Mouse (Mus musculus): ENCODE measurements around the gene Kcnmb3. TPM values are rescaled to one million over a fixed set of nuclear protein-coding genes. Genes with fewer than 3 reads are reported as not detected.

Kcnmb3 gene
- polyA plus RNA-seq, 1 experiment from 2014 or later, result not detected

DNA sequence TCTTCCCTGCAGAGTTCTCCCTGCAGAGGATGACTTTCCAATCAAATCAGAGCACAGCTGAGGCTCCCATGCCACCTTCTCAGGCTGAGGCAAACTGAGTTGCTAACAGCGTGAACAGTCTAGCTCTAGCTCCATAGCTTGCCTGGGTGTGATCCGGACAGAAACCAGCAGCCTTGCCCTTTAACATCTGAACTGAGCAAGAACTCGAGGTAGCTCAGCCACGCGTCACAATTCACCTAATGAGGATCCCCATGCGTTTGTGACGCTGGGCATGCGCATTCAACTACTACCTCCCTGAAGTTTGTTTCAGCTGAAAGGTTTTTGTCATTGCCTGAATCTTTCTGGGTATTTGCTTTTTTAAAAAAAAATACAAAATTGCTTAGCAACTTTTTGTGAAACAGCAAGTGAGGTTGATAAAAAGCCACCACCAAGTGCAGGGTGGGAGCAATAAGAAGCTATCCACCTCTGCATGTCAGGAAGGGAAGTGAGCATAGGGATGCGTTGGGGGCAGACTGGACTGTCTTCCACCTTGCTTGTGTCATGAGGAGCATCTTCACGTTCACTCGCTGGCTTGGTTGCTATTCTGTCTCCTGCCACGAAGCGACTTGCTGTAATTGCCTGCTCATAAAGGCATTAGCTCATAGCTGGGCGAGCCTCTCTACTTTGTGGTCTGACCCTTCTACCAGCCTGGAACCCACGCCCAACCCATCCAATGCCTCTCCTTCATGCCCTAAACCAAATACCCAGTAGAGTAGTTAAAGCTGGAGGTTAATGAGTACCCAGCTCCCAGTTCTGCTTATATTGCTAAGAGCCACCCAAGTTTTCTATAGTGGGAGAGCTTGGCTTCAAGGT lies 1.7 kb downstream of the Kcnmb3 start:
- Histone ChIP-seq H3K27ac (replicated peaks) (no peak overlapping the region), H3K9me3 (no peaks in the 10 kb centered on the region), H3K36me3 (no peaks in the 10 kb centered on the region), H3K9ac (no peak overlapping the region), H3K4me3 (no peak overlapping the region), H3K4me2 (no peak overlapping the region), H3K4me1 (replicated peaks) (no peaks in the 10 kb centered on the region), H3K27me3 (no peaks in the 10 kb centered on the region)
- 79% methylated on average over 15 of the region's 15 CpGs for WGBS
- ATAC-seq (ENCODE audit: low FRiP score, low read depth), result no peak

DNA sequence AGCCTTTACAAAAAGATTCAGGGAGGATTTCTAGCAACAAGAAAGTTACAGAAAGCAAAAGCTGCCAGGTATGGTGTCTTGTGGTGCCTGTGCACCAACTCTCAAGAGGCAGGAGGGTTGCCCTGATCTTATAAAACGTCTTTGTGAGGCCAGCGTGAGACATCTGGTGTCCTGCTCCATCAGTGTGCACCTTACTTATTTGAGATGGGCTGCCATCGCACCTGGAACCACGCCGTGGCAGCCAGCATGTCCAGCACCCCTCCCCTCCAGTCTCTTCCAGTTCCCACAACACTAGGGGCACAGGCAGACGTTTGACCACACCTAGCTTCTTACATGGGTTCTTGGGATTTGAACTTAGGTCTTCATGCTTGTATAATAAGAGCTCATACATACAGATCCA lies 3.9 kb downstream of the Kcnmb3 start:
- Histone ChIP-seq H3K4me1 (replicated peaks) (no peaks in the 10 kb centered on the region), H3K4me2 (no peak overlapping the region), H3K36me3 (no peaks in the 10 kb centered on the region), H3K4me3 (no peak overlapping the region), H3K9me3 (no peaks in the 10 kb centered on the region), H3K27me3 (no peaks in the 10 kb centered on the region), H3K9ac (no peak overlapping the region), H3K27ac (replicated peaks) (no peak overlapping the region)
- no peak for ATAC-seq (ENCODE audit: low FRiP score, low read depth)
- 85% methylated on average over 6 of the region's 6 CpGs for WGBS

DNA sequence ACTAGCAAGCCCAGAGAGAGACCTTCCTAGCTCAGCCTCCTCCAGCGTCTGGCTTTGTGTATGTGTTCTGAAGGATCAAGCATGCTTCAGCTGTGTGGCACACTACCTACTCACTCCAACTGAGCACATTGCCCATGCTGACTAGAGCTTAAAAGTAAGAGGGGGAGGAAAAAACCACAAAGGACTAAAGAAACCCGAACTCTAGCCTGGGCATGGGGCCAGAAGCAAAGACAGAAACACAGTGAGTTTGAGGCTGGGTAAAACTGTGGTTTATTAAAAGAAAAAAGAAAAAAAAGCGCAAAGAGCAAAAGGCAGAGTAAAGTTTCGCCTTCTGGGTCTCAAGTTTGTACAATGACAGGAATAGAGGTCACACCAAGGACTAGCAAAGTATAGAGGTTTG lies 5.5 kb downstream of the Kcnmb3 start:
- Histone ChIP-seq H3K36me3 (no peaks in the 10 kb centered on the region), H3K4me1 (replicated peaks) (no peaks in the 10 kb centered on the region), H3K4me2 (no peak overlapping the region), H3K4me3 (no peak overlapping the region), H3K27me3 (no peaks in the 10 kb centered on the region), H3K27ac (replicated peaks) (no peak overlapping the region), H3K9me3 (no peaks in the 10 kb centered on the region), H3K9ac (no peak overlapping the region)
- 83% methylated on average over 4 of the region's 4 CpGs for WGBS
- no peak for ATAC-seq (ENCODE audit: low FRiP score, low read depth)

DNA sequence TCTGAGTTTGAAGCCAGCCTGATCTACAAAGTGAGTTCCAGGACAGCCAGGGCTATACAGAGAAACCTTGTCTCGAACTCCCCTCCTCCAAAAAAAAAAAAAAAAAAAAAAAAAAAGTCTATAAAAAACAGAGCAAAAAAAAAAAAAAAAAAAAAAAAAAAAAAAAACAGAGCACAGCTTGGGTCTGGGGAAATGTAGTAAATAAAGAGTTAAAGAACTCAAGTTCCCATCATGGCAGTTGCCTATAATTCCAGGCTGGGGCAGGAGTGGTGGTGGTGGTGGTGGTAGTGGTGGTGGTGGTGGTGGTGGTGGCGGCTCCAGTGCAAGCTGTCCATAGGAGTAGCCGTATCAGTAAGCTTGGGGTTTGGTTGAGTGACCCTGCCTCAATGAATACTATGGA lies 9.0 kb downstream of the Kcnmb3 start:
- Histone ChIP-seq H3K4me2 (no peak overlapping the region), H3K27ac (replicated peaks) (no peak overlapping the region), H3K27me3 (no peaks in the 10 kb centered on the region), H3K9ac (no peak overlapping the region), H3K4me3 (no peak overlapping the region), H3K9me3 (no peaks in the 10 kb centered on the region), H3K36me3 (no peaks in the 10 kb centered on the region), H3K4me1 (replicated peaks) (no peaks in the 10 kb centered on the region)
- WGBS, result 85% methylated on average over 3 of the region's 3 CpGs
- ATAC-seq (ENCODE audit: low FRiP score, low read depth), result no peak

DNA sequence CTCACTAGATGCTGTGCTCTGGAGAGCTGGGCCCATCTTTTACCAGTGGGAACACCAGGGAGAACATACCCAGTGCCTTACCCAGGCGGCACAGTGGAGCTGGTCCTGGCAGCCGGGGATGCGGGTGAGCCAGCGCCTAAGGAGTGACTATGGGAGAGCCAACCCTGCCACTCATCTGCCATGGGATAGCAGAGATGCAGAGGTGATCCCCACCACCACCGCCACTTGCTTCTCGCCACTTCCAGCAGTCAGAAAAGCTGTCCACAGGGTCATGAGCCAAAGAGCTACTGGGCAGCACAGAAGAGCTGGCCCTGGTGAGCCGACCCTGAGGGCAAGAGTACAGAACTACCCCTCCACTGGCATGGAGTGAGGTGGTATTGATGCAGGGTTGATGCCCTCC lies 12.1 kb downstream of the Kcnmb3 start:
- Histone ChIP-seq H3K36me3 (no peaks in the 10 kb centered on the region), H3K4me3 (no peak overlapping the region), H3K9ac (no peak overlapping the region), H3K9me3 (no peaks in the 10 kb centered on the region), H3K4me2 (no peak overlapping the region), H3K27ac (replicated peaks) (no peak overlapping the region), H3K4me1 (replicated peaks) (no peaks in the 10 kb centered on the region), H3K27me3 (no peaks in the 10 kb centered on the region)
- ATAC-seq (ENCODE audit: low FRiP score, low read depth), result no peak
- 88% methylated on average over 7 of the region's 7 CpGs for WGBS

DNA sequence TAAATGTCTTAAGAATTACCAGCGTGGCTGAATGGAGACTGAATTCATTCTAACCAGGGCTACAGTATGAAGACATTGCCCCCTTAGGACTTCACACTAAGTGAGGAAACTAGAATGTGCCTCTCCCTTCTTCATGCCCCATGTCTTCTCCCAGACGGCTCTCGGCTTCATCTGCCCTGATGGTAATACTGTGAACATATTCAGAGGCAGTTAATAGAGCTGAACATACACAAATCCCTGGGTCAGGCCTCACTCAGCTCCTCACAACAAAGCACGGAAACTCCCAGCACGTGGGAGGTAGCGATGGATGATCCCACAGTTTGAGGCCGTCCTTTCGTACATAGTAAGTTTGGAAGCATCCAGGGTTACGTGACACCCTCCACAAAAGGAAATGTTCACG lies 18.8 kb downstream of the Kcnmb3 start:
- no peak overlapping the region for H3K27ac ChIP-seq (replicated peaks)
- H3K4me2 ChIP-seq, result no peak overlapping the region
- WGBS, result 80% methylated on average over 10 of the region's 10 CpGs
- H3K27me3 ChIP-seq, result no peaks in the 10 kb centered on the region
- no peak for ATAC-seq (ENCODE audit: low FRiP score, low read depth)
- no peaks in the 10 kb centered on the region for H3K9me3 ChIP-seq
- H3K4me1 ChIP-seq (replicated peaks), result no peaks in the 10 kb centered on the region
- H3K4me3 ChIP-seq, result no peak overlapping the region
- H3K36me3 ChIP-seq, result no peaks in the 10 kb centered on the region
- no peak overlapping the region for H3K9ac ChIP-seq

DNA sequence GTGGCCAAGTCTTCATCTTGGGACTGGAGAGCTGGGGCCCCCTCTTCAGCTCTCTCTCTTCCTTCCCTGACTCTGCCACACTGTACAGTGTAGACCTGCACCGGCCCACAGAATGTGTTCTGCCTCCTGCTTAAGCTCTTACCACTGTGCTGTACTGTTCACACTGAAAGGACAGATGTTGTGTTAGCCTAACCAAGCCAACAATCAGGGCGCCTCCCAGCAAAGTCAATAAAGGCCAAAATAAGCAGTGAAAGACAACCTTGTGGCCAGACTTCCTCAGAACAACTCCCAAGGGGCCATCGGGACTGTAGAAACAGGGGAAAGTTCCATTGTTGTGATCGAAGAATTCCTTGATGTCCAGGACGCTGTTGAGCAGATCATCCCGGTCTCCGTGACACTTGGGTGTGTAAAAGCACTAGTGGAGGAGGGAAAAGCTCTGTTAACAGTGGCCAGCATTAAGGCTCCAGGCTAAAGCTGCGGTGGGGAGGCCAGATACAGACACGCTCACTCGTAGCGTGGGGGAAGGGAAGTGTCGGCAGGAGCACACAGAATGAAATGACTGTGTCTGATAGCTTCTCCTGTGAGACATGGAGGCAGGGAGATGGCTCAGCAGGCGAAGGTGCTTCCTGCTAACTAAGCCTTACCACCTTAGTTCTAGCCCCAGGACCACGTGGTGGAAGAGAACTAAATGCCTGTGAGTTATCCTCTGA lies 19.7 kb downstream of the Kcnmb3 start:
- Histone ChIP-seq H3K4me3 (no peak overlapping the region), H3K9me3 (no peaks in the 10 kb centered on the region), H3K27me3 (no peaks in the 10 kb centered on the region), H3K4me2 (no peak overlapping the region), H3K27ac (replicated peaks) (no peak overlapping the region), H3K4me1 (replicated peaks) (no peaks in the 10 kb centered on the region), H3K9ac (no peak overlapping the region), H3K36me3 (no peaks in the 10 kb centered on the region)
- WGBS, result 74% methylated on average over 14 of the region's 14 CpGs
- ATAC-seq (ENCODE audit: low FRiP score, low read depth), result 0 out of 2 replicates have a peak, but pooled peaks have one; percentile 19

DNA sequence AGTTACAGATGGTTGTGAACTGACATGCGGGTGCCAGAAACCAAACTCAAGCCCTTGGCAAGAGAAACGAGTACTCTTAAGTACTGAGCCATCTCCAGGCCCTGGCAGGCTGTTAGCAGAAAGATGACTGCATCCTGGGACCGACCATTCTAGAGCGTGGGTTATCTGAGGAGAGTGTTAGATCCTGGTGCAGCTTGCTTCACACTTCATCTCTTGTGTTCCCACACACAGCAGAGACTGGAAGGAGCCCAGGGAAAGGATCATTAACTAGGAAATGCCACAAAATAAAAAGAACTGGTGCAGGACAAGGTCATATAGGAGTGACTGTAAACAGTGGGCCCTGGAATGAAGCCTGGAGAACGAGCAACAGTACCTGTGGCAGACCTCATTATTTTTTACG lies 20.9 kb downstream of the Kcnmb3 start:
- Histone ChIP-seq H3K4me3 (no peak overlapping the region), H3K9me3 (no peaks in the 10 kb centered on the region), H3K36me3 (no peaks in the 10 kb centered on the region), H3K4me2 (no peak overlapping the region), H3K27me3 (no peaks in the 10 kb centered on the region), H3K4me1 (replicated peaks) (no peaks in the 10 kb centered on the region), H3K27ac (replicated peaks) (no peak overlapping the region), H3K9ac (no peak overlapping the region)
- WGBS, result 83% methylated on average over 6 of the region's 6 CpGs
- ATAC-seq (ENCODE audit: low FRiP score, low read depth), result no peak

DNA sequence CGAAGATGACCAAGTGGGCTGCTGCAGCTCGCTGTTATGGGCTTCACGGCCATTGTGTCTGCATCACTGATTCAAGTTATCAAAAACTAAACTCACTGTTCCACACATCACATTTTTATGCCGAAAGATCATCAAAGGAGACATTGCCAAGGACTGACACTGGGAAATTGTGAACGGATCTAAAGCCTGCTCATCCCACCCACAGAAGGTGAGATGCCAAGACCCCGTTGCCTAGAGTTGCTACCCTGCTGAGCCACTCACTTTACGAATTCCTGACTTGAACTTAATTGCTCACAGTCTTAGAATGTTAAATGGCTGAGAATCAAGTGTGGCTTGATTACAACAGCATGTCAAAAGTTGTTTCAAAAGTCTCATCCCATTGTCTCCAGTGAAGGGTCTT lies 21.6 kb downstream of the Kcnmb3 start:
- 67% methylated on average over 7 of the region's 7 CpGs for WGBS
- Histone ChIP-seq H3K27me3 (no peaks in the 10 kb centered on the region), H3K27ac (replicated peaks) (no peak overlapping the region), H3K4me3 (no peak overlapping the region), H3K4me1 (replicated peaks) (no peaks in the 10 kb centered on the region), H3K9ac (no peak overlapping the region), H3K9me3 (no peaks in the 10 kb centered on the region), H3K36me3 (no peaks in the 10 kb centered on the region), H3K4me2 (no peak overlapping the region)
- no peak for ATAC-seq (ENCODE audit: low FRiP score, low read depth)

DNA sequence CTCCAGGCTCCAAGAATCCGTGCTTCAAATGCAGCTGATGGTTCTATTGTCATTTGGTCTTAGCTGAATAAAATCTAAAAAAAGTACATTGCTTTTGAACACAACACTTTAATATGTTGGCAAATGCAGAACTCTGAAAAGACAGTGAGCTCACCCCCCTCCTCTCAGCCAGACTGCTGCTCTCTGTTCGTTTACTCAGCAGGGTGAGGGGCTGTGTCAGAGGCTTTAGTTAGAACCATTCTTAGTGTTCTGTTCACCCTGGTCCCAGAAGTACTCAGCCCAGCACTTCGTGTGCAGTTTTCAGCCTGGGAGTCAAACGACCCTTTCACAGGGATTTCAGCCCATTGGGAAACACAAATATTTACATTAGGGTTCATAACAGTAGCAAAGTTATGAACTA lies 23.6 kb downstream of the Kcnmb3 start:
- no peak overlapping the region for H3K9ac ChIP-seq
- no peak for ATAC-seq (ENCODE audit: low FRiP score, low read depth)
- H3K9me3 ChIP-seq, result no peaks in the 10 kb centered on the region
- H3K27me3 ChIP-seq, result no peaks in the 10 kb centered on the region
- H3K4me2 ChIP-seq, result no peak overlapping the region
- H3K36me3 ChIP-seq, result peaks cover 9% of the 10 kb centered on the region; the same call in 1 of the 2 replicates
- 78% methylated on average over 4 of the region's 4 CpGs for WGBS
- no peak overlapping the region for H3K4me3 ChIP-seq
- H3K27ac ChIP-seq (replicated peaks), result no peak overlapping the region
- H3K4me1 ChIP-seq (replicated peaks), result no peaks in the 10 kb centered on the region

DNA sequence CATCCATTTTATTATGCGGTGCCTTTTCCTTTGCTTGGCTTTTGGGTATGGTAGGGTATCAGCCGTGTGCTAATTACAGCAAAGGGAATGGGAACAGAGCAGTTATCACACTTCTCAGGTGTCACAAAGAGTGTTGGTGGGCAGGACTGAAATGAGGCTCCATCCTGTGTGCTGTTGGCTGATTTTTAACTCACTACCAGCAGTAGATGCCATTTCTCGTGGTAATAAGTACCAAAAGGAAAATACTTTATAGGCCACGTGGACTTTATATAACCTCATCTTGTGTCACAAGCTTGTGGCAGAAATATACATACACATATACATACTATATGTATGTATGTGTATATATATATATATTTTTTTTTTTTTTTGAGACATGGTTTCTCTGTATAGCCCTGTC lies 24.7 kb downstream of the Kcnmb3 start:
- 95% methylated on average over 4 of the region's 4 CpGs for WGBS
- Histone ChIP-seq H3K27ac (replicated peaks) (no peak overlapping the region), H3K4me1 (replicated peaks) (no peaks in the 10 kb centered on the region), H3K9ac (no peak overlapping the region), H3K9me3 (no peaks in the 10 kb centered on the region), H3K4me2 (no peak overlapping the region), H3K36me3 (peaks cover 20% of the 10 kb centered on the region), H3K4me3 (no peak overlapping the region), H3K27me3 (no peaks in the 10 kb centered on the region)
- ATAC-seq (ENCODE audit: low FRiP score, low read depth), result no peak

DNA sequence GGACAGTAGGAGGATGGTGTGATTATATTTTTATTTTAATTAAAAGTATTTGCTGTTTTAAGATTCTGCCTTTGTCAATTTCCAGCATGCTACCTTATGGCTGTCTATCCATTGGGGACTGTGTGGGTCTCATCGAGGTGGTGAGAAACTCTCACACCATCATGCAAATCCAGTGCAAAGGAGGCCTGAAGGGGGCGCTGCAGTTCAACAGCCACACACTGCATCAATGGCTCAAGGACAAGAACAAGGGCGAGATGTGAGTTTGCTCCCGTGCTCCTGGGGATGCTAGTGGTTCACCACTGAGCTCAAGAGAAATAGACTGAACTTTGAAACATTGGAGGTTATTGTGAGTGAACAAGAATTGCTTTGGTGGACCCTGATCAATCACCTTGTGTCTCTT lies 32.3 kb downstream of the Kcnmb3 start:
- Histone ChIP-seq H3K36me3 (peaks cover 68% of the 10 kb centered on the region), H3K4me2 (no peak overlapping the region), H3K27me3 (no peaks in the 10 kb centered on the region), H3K4me3 (no peak overlapping the region), H3K9me3 (no peaks in the 10 kb centered on the region), H3K9ac (no peak overlapping the region), H3K27ac (replicated peaks) (no peak overlapping the region), H3K4me1 (replicated peaks) (no peaks in the 10 kb centered on the region)
- ATAC-seq (ENCODE audit: low FRiP score, low read depth), result peak; percentile 38; the same call in 1 of the 2 replicates
- 58% methylated on average over 4 of the region's 4 CpGs for WGBS

Measured in hindbrain, embryonic 15.5 days (tissue).